Mouse (Mus musculus) layer of hippocampus, postnatal 14 days (tissue): ENCODE results near the gene Rhod. TPM values are rescaled to one million over a fixed set of nuclear protein-coding genes. Genes with fewer than 3 reads are reported as not detected.
A peak's percentile ranks its signal among the peaks of the same experiment; 100 is the strongest.

Experiments used
- DNase-seq, 2 experiments: peaks; one replicate each; pipeline ENCODE4 v3.0.0; 2021 to 2022; ENCODE audit warnings: low spot score in 2 of 2, mixed read lengths in 1 of 2
- total RNA-seq, 2 experiments: library from RNA; stranded (reverse); gene quantifications; 2 replicates each; pipeline ENCODE4 v1.2.3; 2021

Rhod gene
- total RNA-seq, 2 experiments from 2014 or later = 2.0 to 2.2 TPM

DNA sequence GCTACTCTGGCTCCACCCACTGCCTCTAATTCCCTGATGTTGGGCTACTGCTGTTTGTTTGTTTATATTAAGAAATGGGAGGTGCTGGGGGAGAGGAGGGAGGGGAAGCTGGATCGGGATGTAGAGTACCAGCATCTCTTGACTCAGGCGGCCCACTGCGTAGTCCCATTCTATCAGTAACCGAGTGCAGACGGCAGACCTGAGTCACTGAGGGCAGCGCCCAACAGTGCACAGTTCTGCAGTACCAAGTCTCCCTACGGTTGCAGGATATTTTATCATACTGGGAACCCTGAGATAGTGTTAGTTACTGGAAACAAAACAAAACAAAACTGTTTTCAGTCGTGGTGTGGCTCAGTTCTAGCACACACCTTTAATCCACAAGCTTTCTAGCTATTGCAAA is 11.9 kb upstream of the Rhod start:
- DNase-seq = no peak

DNA sequence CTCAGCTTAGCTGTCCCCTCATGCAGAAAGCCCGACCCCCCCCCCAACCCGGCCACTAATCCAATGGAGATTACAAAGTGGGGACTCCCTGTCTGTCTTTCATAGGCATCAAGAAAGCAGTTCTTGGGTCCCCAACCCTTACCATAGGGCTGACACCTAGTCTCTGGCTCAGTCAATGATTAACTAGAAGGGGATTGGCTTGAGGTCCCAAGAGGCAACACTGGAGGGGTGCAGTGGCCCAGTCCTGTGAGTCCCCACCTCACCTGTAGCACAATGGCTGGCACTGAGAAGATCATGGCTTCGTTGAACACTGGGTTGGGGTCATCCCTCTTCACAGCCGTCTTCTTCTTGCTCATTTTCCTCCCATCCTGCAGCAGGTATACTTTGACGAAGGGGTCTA is 11.4 kb upstream of the Rhod start:
- DNase-seq = no peak

DNA sequence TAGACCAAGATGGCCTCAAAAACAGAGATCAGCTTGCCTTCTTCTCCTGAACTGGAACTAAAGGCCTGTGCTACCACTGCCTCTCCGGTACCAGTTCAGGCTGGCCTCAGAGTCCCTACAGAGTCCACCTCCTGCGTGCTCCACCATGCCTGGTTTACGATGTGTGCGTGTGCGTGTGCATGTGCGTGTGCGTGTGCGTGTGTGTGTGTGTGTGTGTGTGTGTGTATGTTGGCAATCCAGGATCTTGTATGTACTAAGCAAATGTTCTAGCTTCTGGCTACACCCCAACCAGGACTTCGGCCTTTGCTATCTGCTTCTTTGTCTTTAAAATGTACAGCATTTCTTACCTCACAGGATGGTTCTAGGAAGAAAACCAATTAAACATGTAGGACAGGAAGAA is 10.0 kb upstream of the Rhod start:
- no peak for DNase-seq

DNA sequence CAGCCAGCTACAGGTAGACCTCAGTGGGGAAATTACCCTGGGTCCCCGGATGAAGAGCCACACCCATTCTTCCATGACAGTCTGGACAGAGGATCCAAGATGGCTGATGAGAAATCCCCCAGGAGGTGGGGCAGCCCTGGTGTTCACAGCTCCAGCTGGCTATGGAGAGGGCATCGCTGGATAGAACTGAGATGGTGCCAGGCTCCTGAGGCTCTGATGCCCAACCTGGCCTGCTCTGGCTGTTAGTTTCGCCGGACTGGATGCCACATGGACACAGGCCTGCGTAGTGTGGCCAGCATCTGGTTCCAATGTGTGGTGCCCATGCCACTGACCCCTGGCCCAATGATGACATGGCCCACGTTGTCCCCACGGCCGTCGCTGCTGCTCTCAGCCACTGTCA is 8.2 kb upstream of the Rhod start:
- no peak for DNase-seq

GRCm38 (mm10) chr19:4446661-4447420 is 7.6 kb upstream of the Rhod start:
- DNase-seq = no peak

- peak; percentile 72 to 79 for DNase-seq
Measured at GRCm38 (mm10) chr19:4442408-4442807, 3.2 kb upstream of the Rhod start.

DNA sequence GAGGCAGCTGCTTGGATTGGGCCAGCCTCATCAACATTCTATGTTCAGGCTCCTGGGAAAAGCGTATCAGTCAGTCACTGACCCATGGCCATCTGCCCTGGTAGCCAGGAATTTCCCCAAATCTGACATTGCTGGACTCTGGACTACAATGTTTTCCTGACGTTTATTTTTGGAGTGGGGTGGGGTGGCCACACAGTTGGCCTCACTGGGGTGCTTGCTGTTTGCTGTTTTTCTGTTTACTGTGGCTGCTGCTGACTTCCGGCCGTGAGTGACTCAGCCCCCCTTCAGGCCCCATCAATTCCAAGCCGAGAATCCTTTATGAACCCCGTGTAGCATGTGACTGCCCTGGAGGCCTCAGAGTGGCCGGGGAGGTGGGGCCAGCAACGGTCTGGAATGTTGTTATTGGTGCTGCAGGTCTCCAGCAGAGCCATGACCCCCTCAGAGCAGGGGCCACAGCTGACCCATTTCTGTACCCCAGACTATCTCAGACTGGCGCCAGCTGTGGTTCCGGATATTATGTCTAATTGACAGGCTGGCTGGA is 2.5 kb upstream of the Rhod start:
- DNase-seq = no peak

- peak; percentile 27 to 33 for DNase-seq
Measured at GRCm38 (mm10) chr19:4441090-4441591, 1.9 kb upstream of the Rhod start.

- DNase-seq = no peak
Measured at GRCm38 (mm10) chr19:4440222-4440621, 990 bp upstream of the Rhod start.

DNA sequence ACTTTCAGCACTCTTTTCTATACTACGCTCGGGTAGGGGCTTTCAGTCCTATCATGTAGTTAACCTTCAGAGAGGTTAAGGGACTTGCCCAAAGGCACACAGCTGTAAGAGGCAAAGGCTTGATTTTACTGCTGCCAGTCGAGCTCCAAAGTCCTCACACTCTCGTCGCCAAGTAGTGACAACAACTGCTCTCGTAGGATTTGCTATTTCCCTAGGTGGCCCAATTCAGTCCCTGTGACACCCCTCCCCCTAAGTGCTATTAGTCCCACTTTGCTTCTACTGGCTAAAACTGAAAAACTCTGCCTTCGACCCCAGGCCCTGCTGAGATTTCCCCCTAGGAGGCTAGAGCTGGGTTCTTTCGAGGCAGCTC is 456 bp downstream of the Rhod start:
- no peak for DNase-seq

DNA sequence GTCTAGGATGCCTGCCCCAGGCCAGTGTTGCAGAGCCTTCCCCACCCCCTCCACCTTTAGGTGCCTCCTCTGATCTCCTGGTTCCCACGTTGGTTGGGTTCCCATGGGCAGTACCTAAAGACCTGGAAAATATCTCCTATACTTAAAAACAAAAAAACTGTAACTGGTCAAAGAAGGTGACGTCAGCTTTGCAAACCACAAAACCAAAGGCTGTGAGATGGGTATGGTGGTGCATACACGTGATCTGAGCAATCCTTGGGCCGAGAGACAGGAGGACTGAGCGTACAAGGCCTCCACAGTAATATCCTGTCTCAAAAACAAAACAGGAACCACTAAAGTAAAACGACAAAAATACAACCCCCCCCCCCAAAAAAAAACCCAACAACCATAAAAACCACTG is 1.3 kb downstream of the Rhod start:
- no peak for DNase-seq

- DNase-seq = no peak
Measured at GRCm38 (mm10) chr19:4436254-4436653, 3.0 kb downstream of the Rhod start.

- DNase-seq = no peak
Measured at GRCm38 (mm10) chr19:4434999-4435398, 4.2 kb downstream of the Rhod start.

DNA sequence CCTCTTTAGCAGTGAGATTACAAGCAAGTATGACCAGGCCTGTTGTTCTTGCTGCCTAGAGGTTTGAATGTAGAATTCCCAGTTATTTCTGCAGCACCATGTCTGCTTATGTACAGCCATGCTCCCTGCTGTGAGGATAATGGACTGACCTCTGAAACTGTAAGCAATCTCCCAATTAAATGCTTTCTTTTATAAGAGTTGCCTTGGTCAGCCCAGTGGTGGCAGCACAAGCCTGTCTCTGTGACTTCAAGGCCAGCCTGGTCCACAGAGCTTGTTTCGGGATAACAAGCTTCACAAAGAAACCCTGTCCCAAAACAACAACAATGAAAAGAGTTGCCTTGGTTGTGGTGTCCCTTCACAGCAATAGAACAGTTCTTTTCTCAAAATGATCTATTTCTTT is 5.5 kb downstream of the Rhod start:
- no peak for DNase-seq

GRCm38 (mm10) chr19:4430091-4430620 is 9.1 kb downstream of the Rhod start:
- no peak for DNase-seq

GRCm38 (mm10) chr19:4425610-4426366 is 13.4 kb downstream of the Rhod start:
- no peak for DNase-seq

GRCm38 (mm10) chr19:4423021-4423420 is 16.2 kb downstream of the Rhod start:
- no peak for DNase-seq

GRCm38 (mm10) chr19:4422581-4422980 is 16.7 kb downstream of the Rhod start:
- no peak for DNase-seq

- DNase-seq = no peak
Measured at GRCm38 (mm10) chr19:4420153-4420910, 18.9 kb downstream of the Rhod start.

DNA sequence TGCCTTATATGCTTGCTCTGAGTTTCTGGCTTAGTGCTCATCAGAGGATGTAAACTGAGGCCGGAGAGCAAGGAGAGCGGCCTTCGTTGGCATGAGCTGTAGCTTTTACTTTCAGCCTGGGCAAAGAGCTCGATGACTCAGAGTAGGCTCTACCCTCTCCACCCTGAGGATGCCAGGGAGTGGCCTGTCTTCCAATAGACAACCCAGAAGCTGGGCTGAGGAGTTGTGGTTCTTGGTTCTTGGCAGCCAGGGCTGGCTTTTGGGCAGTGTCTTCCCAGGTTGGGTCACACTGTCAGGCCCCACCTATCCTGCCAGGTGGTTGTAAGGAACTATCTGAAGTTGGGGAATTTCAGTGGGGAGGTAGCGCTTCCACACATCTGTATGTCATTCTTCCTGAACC is 19.5 kb downstream of the Rhod start:
- no peak for DNase-seq

DNA sequence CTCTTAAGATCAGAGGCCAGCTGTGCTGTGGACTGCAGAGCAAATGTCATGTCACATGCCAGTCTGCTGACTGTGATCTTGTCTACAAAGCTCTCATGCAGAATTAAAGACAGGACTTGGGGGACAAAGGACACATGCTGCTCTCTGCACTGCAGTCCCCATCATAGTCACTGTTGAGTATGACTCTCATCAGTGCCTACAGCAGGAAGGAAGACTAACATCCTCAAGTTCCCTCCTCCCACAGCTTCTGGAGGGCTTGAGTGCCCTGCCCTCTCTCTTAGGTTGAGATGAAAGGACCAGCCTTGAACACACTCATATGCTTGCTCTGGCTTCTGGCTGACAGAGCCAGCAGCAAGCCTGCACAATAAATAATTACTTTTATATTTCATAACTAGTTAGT is 21.5 kb downstream of the Rhod start:
- DNase-seq = no peak
